Mouse (Mus musculus) midbrain, embryonic 11.5 days (tissue): Measurements from ENCODE around the gene Fcrls. TPM values are rescaled to one million over a fixed set of nuclear protein-coding genes. Genes with fewer than 3 reads are reported as not detected.

ENCODE experiments used
- ATAC-seq: fragments of 200-750 bp; cut with Nextera tagmentation; 2 replicates; pipeline ENCODE4 v1.8.0; 2017; ENCODE audit warnings: moderate TSS enrichment, moderate library complexity; ENCODE audit not compliant: low FRiP score
- DNase-seq: peaks from one replicate; pipeline ENCODE4 v3.0.0; 2015; ENCODE audit warnings: low spot score; ENCODE audit errors: missing footprints
- H3K27ac ChIP-seq: fragments of 300-500 bp; sonication (generic); 2 replicates; pipeline ENCODE4 v1.5.1; 2014; ENCODE audit warnings: low read depth, low read length
- H3K27me3 ChIP-seq: fragments of 300-500 bp; sonication (generic); 2 replicates; pipeline ENCODE4 v1.6.1; 2014; ENCODE audit warnings: mild to moderate bottlenecking, low read length, moderate library complexity, mixed read lengths; ENCODE audit not compliant: control insufficient read depth, insufficient read depth
- H3K36me3 ChIP-seq: fragments of 300-500 bp; sonication (generic); 2 replicates; pipeline ENCODE4 v1.6.1; 2014; ENCODE audit warnings: mild to moderate bottlenecking, low read length, moderate library complexity, mixed read lengths; ENCODE audit not compliant: control insufficient read depth, insufficient read depth
- H3K4me1 ChIP-seq: fragments of 300-500 bp; sonication (generic); 2 replicates; pipeline ENCODE4 v1.6.1; 2014; ENCODE audit warnings: low read length; ENCODE audit not compliant: control insufficient read depth, insufficient read depth
- H3K4me2 ChIP-seq: fragments of 300-500 bp; sonication (generic); 2 replicates; pipeline ENCODE4 v1.6.1; 2014; ENCODE audit warnings: mild to moderate bottlenecking, moderate library complexity
- H3K4me3 ChIP-seq: fragments of 300-500 bp; sonication (generic); 2 replicates; pipeline ENCODE4 v1.5.1; 2014; ENCODE audit warnings: low read depth, low read length
- H3K9ac ChIP-seq: fragments of 300-500 bp; sonication (generic); 2 replicates; pipeline ENCODE4 v1.6.1; 2014; ENCODE audit warnings: low read length
- H3K9me3 ChIP-seq: fragments of 300-500 bp; sonication (generic); 2 replicates; pipeline ENCODE4 v1.6.1; 2016; ENCODE audit warnings: low read length; ENCODE audit not compliant: control insufficient read depth
- WGBS: fragments of 180-500 bp; shearing (Covaris S2); extraction: QIAGEN DNeasy Blood & Tissue Kit; methylation state at CpG from one replicate; pipeline ENCODE4 v1.1.7; 2014; 5-methylcytosine and 5-hydroxymethylcytosine counted together
- polyA plus RNA-seq: library from polyadenylated mRNA; unstranded; fragments of >200 nt; fragmentation: Nextera tagmentation; extraction: Ambion mirVana; gene quantifications from 2 replicates; pipeline ENCODE4 v1.2.1, GENCODE M21; 2014

Fcrls gene
- polyA plus RNA-seq, 1 experiment from 2014 or later, result 7.4 TPM

DNA sequence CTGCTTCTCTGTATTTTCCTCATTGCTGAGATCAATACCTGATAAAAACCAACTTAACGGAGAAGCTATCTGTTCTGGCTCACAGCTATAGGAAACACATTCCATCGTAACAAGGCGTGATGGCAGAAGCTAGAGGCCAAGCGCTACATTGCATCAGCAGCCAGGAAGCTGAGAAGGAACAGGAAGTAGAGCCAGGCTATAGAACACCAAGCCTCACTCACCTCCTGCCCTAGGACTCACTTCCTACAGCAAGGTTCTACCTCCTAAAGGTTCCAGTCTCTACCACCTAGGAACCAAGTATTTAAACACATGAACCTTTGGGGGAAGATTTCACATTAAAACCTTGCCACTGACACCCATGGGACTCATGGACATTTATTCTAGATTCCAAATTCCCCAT is 39.9 kb downstream of the Fcrls start:
- no peak for DNase-seq
- Histone ChIP-seq H3K27ac (no peak overlapping the region), H3K9ac (no peak overlapping the region), H3K9me3 (no peaks in the 10 kb centered on the region), H3K36me3 (no peaks in the 10 kb centered on the region), H3K4me1 (no peaks in the 10 kb centered on the region), H3K4me3 (no peak overlapping the region), H3K4me2 (no peak overlapping the region), H3K27me3 (no peaks in the 10 kb centered on the region)
- 88% methylated on average over 4 of the region's 4 CpGs for WGBS
- ATAC-seq, result no peak

DNA sequence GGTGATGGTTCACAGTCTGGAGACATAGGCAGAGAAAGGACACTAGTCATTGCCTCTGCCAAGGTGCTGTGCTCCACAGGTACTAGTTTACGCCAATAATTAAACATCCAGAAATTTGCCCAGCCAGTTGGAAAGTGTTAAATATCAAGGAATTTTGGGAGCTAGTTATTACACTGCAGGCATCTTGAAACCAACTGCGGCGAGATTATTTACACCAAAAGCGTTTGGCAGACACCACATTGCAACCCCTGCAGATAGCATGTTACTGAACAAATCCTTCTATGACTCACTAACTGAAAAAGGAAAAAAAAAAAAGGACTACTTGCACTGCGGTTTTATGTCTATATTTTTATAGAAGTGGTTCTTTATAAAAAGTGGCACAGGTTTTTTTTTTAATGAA is 41.2 kb downstream of the Fcrls start:
- no peak for ATAC-seq
- 90% methylated on average over 5 of the region's 5 CpGs for WGBS
- Histone ChIP-seq H3K9ac (no peak overlapping the region), H3K27ac (no peak overlapping the region), H3K27me3 (no peaks in the 10 kb centered on the region), H3K4me1 (no peaks in the 10 kb centered on the region), H3K9me3 (no peaks in the 10 kb centered on the region), H3K36me3 (no peaks in the 10 kb centered on the region), H3K4me2 (no peak overlapping the region), H3K4me3 (no peak overlapping the region)
- no peak for DNase-seq

DNA sequence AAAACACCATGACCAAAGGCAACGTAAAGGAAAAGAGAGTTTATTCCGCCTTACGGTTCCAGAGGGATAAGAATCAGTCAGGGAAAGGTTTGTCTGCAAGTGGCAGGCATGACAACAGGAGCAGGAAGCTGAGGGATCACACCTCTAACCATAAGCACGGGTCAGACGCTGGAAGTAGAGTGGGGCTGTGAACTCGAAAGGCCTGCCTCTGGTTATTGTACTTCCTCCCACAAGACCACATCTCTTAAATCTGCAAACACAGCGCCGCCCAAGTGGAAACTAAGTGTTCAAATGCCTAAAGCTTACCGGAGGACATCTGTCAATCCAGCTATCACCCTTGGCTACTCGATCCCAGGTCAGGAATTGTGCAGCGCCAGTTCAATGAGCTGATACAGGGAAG is 48.4 kb downstream of the Fcrls start:
- Histone ChIP-seq H3K9me3 (no peaks in the 10 kb centered on the region), H3K36me3 (no peaks in the 10 kb centered on the region), H3K27me3 (no peaks in the 10 kb centered on the region), H3K4me1 (no peaks in the 10 kb centered on the region), H3K4me2 (no peak overlapping the region), H3K27ac (no peak overlapping the region), H3K9ac (no peak overlapping the region), H3K4me3 (no peak overlapping the region)
- 79% methylated on average over 11 of the region's 11 CpGs for WGBS
- ATAC-seq, result no peak
- DNase-seq, result no peak

DNA sequence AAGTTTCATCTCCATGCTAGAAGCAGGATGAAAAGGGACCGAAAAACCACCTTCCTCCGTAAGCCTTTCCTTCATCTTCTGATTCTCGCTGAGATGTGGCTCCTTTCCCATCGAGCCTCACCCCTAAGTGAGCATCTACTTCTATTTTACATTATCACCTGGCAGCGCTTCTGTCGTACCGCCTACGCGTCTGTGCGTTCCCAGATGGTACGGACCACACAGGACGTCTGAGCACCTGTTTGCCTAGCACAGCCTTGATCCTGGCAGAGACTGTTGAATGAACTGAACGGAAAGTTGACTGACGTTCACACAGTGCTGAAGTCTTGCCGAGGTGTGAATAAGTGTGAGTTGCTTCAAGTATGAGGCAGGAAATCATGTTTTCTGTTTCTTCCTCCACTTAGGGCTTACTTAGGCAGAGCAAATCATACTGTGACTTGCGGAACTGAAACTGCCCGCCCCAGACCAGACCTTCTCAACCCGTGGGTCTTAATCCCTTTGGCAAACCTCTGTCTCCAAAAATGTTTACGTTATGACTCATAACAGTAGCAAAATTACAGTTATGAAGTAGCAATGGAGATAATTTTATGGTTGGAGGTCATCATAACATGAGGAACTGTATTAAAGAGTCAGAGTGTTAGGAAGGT is 49.2 kb downstream of the Fcrls start:
- H3K4me3 ChIP-seq, result no peak overlapping the region
- no peaks in the 10 kb centered on the region for H3K27me3 ChIP-seq
- WGBS, result 96% methylated on average over 19 of the region's 19 CpGs
- no peaks in the 10 kb centered on the region for H3K9me3 ChIP-seq
- DNase-seq, result no peak
- H3K9ac ChIP-seq, result no peak overlapping the region
- H3K4me2 ChIP-seq, result no peak overlapping the region
- no peaks in the 10 kb centered on the region for H3K36me3 ChIP-seq
- ATAC-seq, result no peak
- H3K27ac ChIP-seq, result no peak overlapping the region
- no peaks in the 10 kb centered on the region for H3K4me1 ChIP-seq

DNA sequence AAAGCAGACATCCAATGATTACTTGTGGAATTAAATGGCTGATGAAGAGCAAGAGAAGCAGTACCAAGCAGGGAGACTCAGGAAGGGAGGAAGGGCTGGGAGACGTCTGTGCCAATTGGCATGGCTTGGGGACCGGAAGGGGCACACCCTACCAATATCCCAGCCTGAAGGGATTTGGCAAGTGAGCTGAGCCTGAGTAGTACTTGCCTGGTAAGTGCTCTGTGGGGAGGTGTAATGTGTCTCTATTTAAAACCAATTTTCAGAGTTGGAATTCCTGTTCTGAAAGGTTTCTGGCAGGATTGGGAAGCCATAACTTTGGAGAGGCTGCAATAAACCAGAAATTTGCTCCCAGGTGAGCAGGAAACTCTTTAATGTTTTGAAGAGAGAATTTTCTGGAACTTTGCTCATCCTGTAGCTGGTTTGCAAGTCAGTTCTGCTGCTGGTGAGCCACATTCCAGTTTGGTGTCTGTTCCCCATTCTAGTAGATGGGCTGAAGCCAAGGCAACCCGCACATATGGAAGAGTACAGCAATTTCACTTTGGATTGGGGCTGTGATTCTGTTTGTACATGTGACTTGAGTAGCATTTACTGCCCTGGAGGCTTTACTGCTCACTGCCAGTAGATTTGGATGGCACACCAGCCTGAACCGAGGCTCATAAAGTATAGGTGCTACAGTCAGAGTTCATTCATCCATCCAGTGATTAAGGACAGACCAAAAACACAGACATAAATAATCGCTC is 57.0 kb downstream of the Fcrls start:
- Histone ChIP-seq H3K27me3 (no peaks in the 10 kb centered on the region), H3K4me3 (no peak overlapping the region), H3K4me2 (no peak overlapping the region), H3K9ac (no peak overlapping the region), H3K27ac (no peak overlapping the region), H3K9me3 (no peaks in the 10 kb centered on the region), H3K36me3 (no peaks in the 10 kb centered on the region), H3K4me1 (no peaks in the 10 kb centered on the region)
- DNase-seq, result no peak
- no peak for ATAC-seq
- WGBS, result 86% methylated on average over 5 of the region's 5 CpGs

Other genes with a start within 250 kb of the Fcrls start
- gene Kirrel, start 89.0 kb downstream of the Fcrls start, polyA plus RNA-seq, result 6.4 and 7.4 TPM in 2 replicates
- gene Cd5l, start 94.1 kb upstream of the Fcrls start, polyA plus RNA-seq, result 0.10 and 0.11 TPM in 2 replicates
- gene Fcrl1, start 112.6 kb upstream of the Fcrls start, polyA plus RNA-seq, result 0.12 TPM in 1 of 2 replicates, not detected in the other
- not detected in 2 replicates for gene Fcrl5, start 172.0 kb upstream of the Fcrls start, polyA plus RNA-seq